Mouse (Mus musculus): ENCODE measurements at regions not wholly inside any gene's neighbourhood (a gene's known extent, or its start where the extent isn't known, plus 50 kb on each side); places are given as distances from the start of the nearest gene placed in this dataset.

DNA sequence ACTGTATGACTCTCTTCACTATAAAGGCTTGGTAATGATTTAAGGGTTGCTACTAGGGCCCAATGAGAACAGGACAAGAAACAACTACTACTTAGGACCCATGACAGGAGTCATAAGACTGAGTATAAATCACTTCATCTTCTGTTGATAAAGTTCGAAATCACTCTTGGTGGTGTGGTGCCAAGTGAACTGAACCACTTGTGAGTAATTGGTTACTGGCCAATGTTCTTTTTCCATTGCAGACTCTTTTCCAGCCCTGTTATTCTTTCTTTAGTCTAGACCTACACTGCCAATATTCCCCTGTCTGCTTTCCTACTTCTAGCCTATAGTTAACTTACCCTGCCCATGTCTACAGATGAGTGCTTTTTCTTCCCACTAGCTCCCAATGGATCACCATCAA lies 129.8 kb upstream of the Rarb start:
- TF ChIP-seq CTCF (IDR thresholded peaks at IDR 0.05; ENCODE audit: insufficient read depth, low read length): no peak
- no peak for TF ChIP-seq POLR2A (IDR thresholded peaks at IDR 0.05; ENCODE audit: borderline replicate concordance, extremely low read depth, low read depth, low read length)
